Mouse (Mus musculus): Measurements from ENCODE around the gene Klhdc1.

The Klhdc1 gene

GRCm38 (mm10) chr12:69227776-69228466 lies 13.1 kb upstream of the Klhdc1 start, which contains the start of gene Pole2:
Gene Pole2 (minus strand): TSS chr12:69228195.
- peak; percentile 91 for DNase-seq (ENCODE audit: inconsistent ontology term)

- no peak for DNase-seq (ENCODE audit: inconsistent ontology term)
These were observed 11.7 kb upstream of the Klhdc1 start for GRCm38 (mm10) chr12:69229251-69229650.

GRCm38 (mm10) chr12:69235782-69236181 lies 5.2 kb upstream of the Klhdc1 start:
- no peak for DNase-seq (ENCODE audit: inconsistent ontology term)

- no peak for DNase-seq (ENCODE audit: inconsistent ontology term)
These were observed 2.7 kb upstream of the Klhdc1 start for GRCm38 (mm10) chr12:69238284-69238683.

- DNase-seq (ENCODE audit: inconsistent ontology term): no peak
These were observed 412 bp downstream of the Klhdc1 start for GRCm38 (mm10) chr12:69241405-69241770.

- peak; percentile 76 for DNase-seq (ENCODE audit: inconsistent ontology term)
These were observed 925 bp downstream of the Klhdc1 start for GRCm38 (mm10) chr12:69241771-69242431.

GRCm38 (mm10) chr12:69249766-69250165 lies 8.8 kb downstream of the Klhdc1 start:
- DNase-seq (ENCODE audit: inconsistent ontology term): no peak

- no peak for DNase-seq (ENCODE audit: inconsistent ontology term)
These were observed 9.8 kb downstream of the Klhdc1 start for GRCm38 (mm10) chr12:69250756-69251155.

GRCm38 (mm10) chr12:69253806-69254205 lies 12.8 kb downstream of the Klhdc1 start:
- DNase-seq (ENCODE audit: inconsistent ontology term): no peak

GRCm38 (mm10) chr12:69257836-69258235 lies 16.9 kb downstream of the Klhdc1 start:
- DNase-seq (ENCODE audit: inconsistent ontology term): no peak

- DNase-seq (ENCODE audit: inconsistent ontology term): no peak
These were observed 21.3 kb downstream of the Klhdc1 start for GRCm38 (mm10) chr12:69262251-69262650.

GRCm38 (mm10) chr12:69265031-69265430 lies 24.1 kb downstream of the Klhdc1 start:
- DNase-seq (ENCODE audit: inconsistent ontology term): no peak

- DNase-seq (ENCODE audit: inconsistent ontology term): no peak
These were observed 27.1 kb downstream of the Klhdc1 start for GRCm38 (mm10) chr12:69267956-69268632.

- no peak for DNase-seq (ENCODE audit: inconsistent ontology term)
These were observed 28.0 kb downstream of the Klhdc1 start for GRCm38 (mm10) chr12:69268956-69269355.

GRCm38 (mm10) chr12:69279931-69280469 lies 39.0 kb downstream of the Klhdc1 start:
- DNase-seq (ENCODE audit: inconsistent ontology term): no peak

- DNase-seq (ENCODE audit: inconsistent ontology term): no peak
These were observed 39.9 kb downstream of the Klhdc1 start for GRCm38 (mm10) chr12:69280915-69281314.

GRCm38 (mm10) chr12:69283146-69283545 lies 42.2 kb downstream of the Klhdc1 start:
- DNase-seq (ENCODE audit: inconsistent ontology term): no peak

- no peak for DNase-seq (ENCODE audit: inconsistent ontology term)
These were observed 46.6 kb downstream of the Klhdc1 start for GRCm38 (mm10) chr12:69287535-69287934.

GRCm38 (mm10) chr12:69288699-69289098 lies 47.7 kb downstream of the Klhdc1 start:
- no peak for DNase-seq (ENCODE audit: inconsistent ontology term)

GRCm38 (mm10) chr12:69292401-69292800 lies 51.4 kb downstream of the Klhdc1 start:
- no peak for DNase-seq (ENCODE audit: inconsistent ontology term)

GRCm38 (mm10) chr12:69293815-69294214 lies 52.8 kb downstream of the Klhdc1 start:
- DNase-seq (ENCODE audit: inconsistent ontology term): no peak

GRCm38 (mm10) chr12:69294936-69295335 lies 54.0 kb downstream of the Klhdc1 start:
- no peak for DNase-seq (ENCODE audit: inconsistent ontology term)

All from Muller cell, postnatal 12 days (primary cell).